Mouse (Mus musculus): Measurements from ENCODE around the gene Sult1e1. TPM values are rescaled to one million over a fixed set of nuclear protein-coding genes. Genes with fewer than 3 reads are reported as not detected.

The Sult1e1 gene
- polyA plus RNA-seq, 1 experiment from 2014 or later: not detected

- 49% methylated on average over 1 of the region's 1 CpGs for WGBS (ENCODE audit: insufficient replicate concordance)
- no peaks in the 10 kb centered on the region for H3K36me3 ChIP-seq (replicated peaks)
- no peaks in the 10 kb centered on the region for H3K4me1 ChIP-seq (replicated peaks)
- H3K4me3 ChIP-seq (replicated peaks): no peak overlapping the region
- H3K4me2 ChIP-seq: no peak overlapping the region
- ATAC-seq (ENCODE audit: insufficient read depth): no peak
- H3K9me3 ChIP-seq (replicated peaks): no peaks in the 10 kb centered on the region
- no peaks in the 10 kb centered on the region for H3K27me3 ChIP-seq
- H3K9ac ChIP-seq: no peak overlapping the region
- no peak overlapping the region for H3K27ac ChIP-seq (replicated peaks)
Measured at GRCm38 (mm10) chr5:87567306-87567705, 24.1 kb downstream of the Sult1e1 start.

GRCm38 (mm10) chr5:87562966-87563365 lies 28.4 kb downstream of the Sult1e1 start:
- H3K9me3 ChIP-seq (replicated peaks): no peaks in the 10 kb centered on the region
- no peak overlapping the region for H3K27ac ChIP-seq (replicated peaks)
- no peak overlapping the region for H3K4me2 ChIP-seq
- H3K9ac ChIP-seq: no peak overlapping the region
- no peak for ATAC-seq (ENCODE audit: insufficient read depth)
- H3K27me3 ChIP-seq: no peaks in the 10 kb centered on the region
- H3K4me3 ChIP-seq (replicated peaks): no peak overlapping the region
- no peaks in the 10 kb centered on the region for H3K4me1 ChIP-seq (replicated peaks)
- H3K36me3 ChIP-seq (replicated peaks): no peaks in the 10 kb centered on the region

GRCm38 (mm10) chr5:87562526-87562925 lies 28.9 kb downstream of the Sult1e1 start:
- H3K4me1 ChIP-seq (replicated peaks): no peaks in the 10 kb centered on the region
- H3K9me3 ChIP-seq (replicated peaks): no peaks in the 10 kb centered on the region
- no peaks in the 10 kb centered on the region for H3K36me3 ChIP-seq (replicated peaks)
- H3K27me3 ChIP-seq: no peaks in the 10 kb centered on the region
- ATAC-seq (ENCODE audit: insufficient read depth): no peak
- H3K27ac ChIP-seq (replicated peaks): no peak overlapping the region
- no peak overlapping the region for H3K9ac ChIP-seq
- H3K4me3 ChIP-seq (replicated peaks): no peak overlapping the region
- 51% methylated on average over 4 of the region's 4 CpGs for WGBS (ENCODE audit: insufficient replicate concordance)
- no peak overlapping the region for H3K4me2 ChIP-seq

GRCm38 (mm10) chr5:87560145-87560544 lies 31.2 kb downstream of the Sult1e1 start:
- Histone ChIP-seq H3K4me1 (replicated peaks) (no peaks in the 10 kb centered on the region), H3K36me3 (replicated peaks) (no peaks in the 10 kb centered on the region), H3K9me3 (replicated peaks) (no peaks in the 10 kb centered on the region), H3K4me3 (replicated peaks) (no peak overlapping the region), H3K27me3 (no peaks in the 10 kb centered on the region), H3K9ac (no peak overlapping the region), H3K27ac (replicated peaks) (no peak overlapping the region), H3K4me2 (no peak overlapping the region)
- no peak for ATAC-seq (ENCODE audit: insufficient read depth)
- 55% methylated on average over 5 of the region's 5 CpGs for WGBS (ENCODE audit: insufficient replicate concordance)

GRCm38 (mm10) chr5:87550935-87551334 lies 40.5 kb downstream of the Sult1e1 start:
- Histone ChIP-seq H3K9me3 (replicated peaks) (no peaks in the 10 kb centered on the region), H3K4me2 (no peak overlapping the region), H3K4me1 (replicated peaks) (no peaks in the 10 kb centered on the region), H3K36me3 (replicated peaks) (no peaks in the 10 kb centered on the region), H3K4me3 (replicated peaks) (no peak overlapping the region), H3K9ac (no peak overlapping the region), H3K27ac (replicated peaks) (no peak overlapping the region), H3K27me3 (no peaks in the 10 kb centered on the region)
- WGBS (ENCODE audit: insufficient replicate concordance): 24% methylated on average over 1 of the region's 1 CpGs
- ATAC-seq (ENCODE audit: insufficient read depth): no peak

DNA sequence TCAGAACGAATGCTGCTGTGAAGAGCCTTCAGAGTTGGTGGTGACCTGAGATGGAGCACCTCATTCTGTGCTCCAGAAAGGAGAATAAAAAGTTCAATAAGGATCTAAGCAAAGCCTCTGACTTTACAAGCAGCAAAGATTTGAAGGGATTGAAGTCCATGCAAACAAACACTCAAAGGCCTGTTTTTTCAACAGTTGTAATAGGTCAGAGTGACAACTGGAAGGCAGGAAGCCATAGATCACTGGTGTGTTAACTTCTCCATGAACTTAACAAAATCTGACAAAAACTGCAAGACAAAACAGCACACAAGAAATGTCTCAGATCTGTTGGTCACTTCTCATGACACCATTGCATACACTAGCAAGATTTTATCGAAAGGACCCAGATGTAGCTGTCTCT lies 53.3 kb downstream of the Sult1e1 start, which contains the start of gene Sult1b1:
TSS of gene Sult1b1 (minus strand) at position 85 of the 400 bp plus-strand sequence.
- no peak within 1 kb of the TSS for H3K4me3 ChIP-seq (replicated peaks)
- H3K27ac ChIP-seq (replicated peaks): no peak within 1 kb of the TSS
- no peak for ATAC-seq (ENCODE audit: insufficient read depth)
- no peaks in the 10 kb centered on the region for H3K9me3 ChIP-seq (replicated peaks)
- H3K36me3 ChIP-seq (replicated peaks): no peaks in the 10 kb centered on the region
- 72% methylated on average over 2 of the region's 2 CpGs for WGBS (ENCODE audit: insufficient replicate concordance)
- H3K4me2 ChIP-seq: no peak within 1 kb of the TSS
- H3K9ac ChIP-seq: no peak within 1 kb of the TSS
- no peaks in the 10 kb centered on the region for H3K27me3 ChIP-seq
- no peaks in the 10 kb centered on the region for H3K4me1 ChIP-seq (replicated peaks)

DNA sequence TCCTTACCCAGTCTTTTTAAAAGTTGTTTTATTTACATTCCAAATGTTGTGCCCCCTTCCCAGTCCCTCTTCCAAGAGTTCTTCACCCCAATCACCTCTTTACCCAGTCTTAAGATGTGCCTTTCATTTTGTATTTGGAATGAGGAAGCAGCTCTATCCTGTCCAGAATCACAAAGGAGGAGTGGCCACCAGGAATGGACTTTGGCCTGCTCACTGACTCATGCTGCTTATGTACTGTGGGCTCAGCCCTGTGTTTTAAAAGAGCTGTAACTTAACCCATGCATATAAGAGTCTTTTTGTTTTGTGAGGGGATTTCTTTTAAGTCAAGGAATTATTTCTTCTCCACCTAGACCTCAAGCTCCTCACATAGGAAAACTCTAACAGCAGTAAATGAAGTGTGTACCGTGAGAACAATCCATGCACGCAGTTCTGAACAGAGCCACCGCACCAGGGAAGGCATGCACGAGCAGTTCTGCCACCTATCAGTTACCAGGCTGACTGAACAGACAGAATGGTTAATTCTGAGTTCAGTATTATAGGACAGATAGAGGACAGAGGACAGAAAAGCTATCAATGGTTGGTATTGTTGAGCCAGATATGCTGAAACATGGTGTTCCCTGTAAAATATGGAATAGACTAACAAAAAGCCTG lies 55.3 kb downstream of the Sult1e1 start:
- peak; percentile 73 for ATAC-seq (ENCODE audit: insufficient read depth)
- H3K9ac ChIP-seq: no peak overlapping the region
- H3K27me3 ChIP-seq: no peaks in the 10 kb centered on the region
- H3K9me3 ChIP-seq (replicated peaks): no peaks in the 10 kb centered on the region
- no peak overlapping the region for H3K4me2 ChIP-seq
- 54% methylated on average over 4 of the region's 4 CpGs for WGBS (ENCODE audit: insufficient replicate concordance)
- H3K36me3 ChIP-seq (replicated peaks): no peaks in the 10 kb centered on the region
- H3K4me3 ChIP-seq (replicated peaks): no peak overlapping the region
- H3K27ac ChIP-seq (replicated peaks): peak overlapping the region; percentile 38; the same call in 1 of the 2 replicates
- H3K4me1 ChIP-seq (replicated peaks): no peaks in the 10 kb centered on the region

- WGBS (ENCODE audit: insufficient replicate concordance): 35% methylated on average over 2 of the region's 2 CpGs
- H3K4me3 ChIP-seq (replicated peaks): no peak overlapping the region
- H3K27me3 ChIP-seq: no peaks in the 10 kb centered on the region
- H3K27ac ChIP-seq (replicated peaks): no peak overlapping the region
- no peaks in the 10 kb centered on the region for H3K9me3 ChIP-seq (replicated peaks)
- ATAC-seq (ENCODE audit: insufficient read depth): peak; percentile 71
- no peak overlapping the region for H3K9ac ChIP-seq
- no peak overlapping the region for H3K4me2 ChIP-seq
- H3K4me1 ChIP-seq (replicated peaks): no peaks in the 10 kb centered on the region
- no peaks in the 10 kb centered on the region for H3K36me3 ChIP-seq (replicated peaks)
Measured at GRCm38 (mm10) chr5:87532288-87532687, 59.1 kb downstream of the Sult1e1 start.

Small RNA genes within 50 kb of the gene (microRNA-seq; reads per million reads assigned to microRNA genes)
- gene Mir3969: 6.6 reads per million, percentile 22 among the genes with 10 or more reads in this experiment

Other genes starting within 250 kb of the Sult1e1 start
- gene Ugt2b38, start 167.4 kb downstream of the Sult1e1 start, polyA plus RNA-seq (2015; fragmentation: Nextera tagmentation; extraction: Ambion mirVana): not detected in 2 replicates
- gene Ugt2a2, start 109.3 kb downstream of the Sult1e1 start, polyA plus RNA-seq (2015; fragmentation: Nextera tagmentation; extraction: Ambion mirVana): not detected in 2 replicates
- not detected in 2 replicates for gene Gm43638, start 104.8 kb downstream of the Sult1e1 start, polyA plus RNA-seq (2015; fragmentation: Nextera tagmentation; extraction: Ambion mirVana)
- not detected in 2 replicates for gene Ugt2a1, start 100.7 kb downstream of the Sult1e1 start, polyA plus RNA-seq (2015; fragmentation: Nextera tagmentation; extraction: Ambion mirVana)
- gene Sult1b1, start 53.4 kb downstream of the Sult1e1 start, polyA plus RNA-seq (2015; fragmentation: Nextera tagmentation; extraction: Ambion mirVana): 0.91 and 1.2 TPM in 2 replicates
- 3.4 TPM in 2 replicates for gene Sult1d1, start 22.6 kb downstream of the Sult1e1 start, polyA plus RNA-seq (2015; fragmentation: Nextera tagmentation; extraction: Ambion mirVana)
- not detected in 2 replicates for gene Csn1s1, start 74.6 kb upstream of the Sult1e1 start, polyA plus RNA-seq (2015; fragmentation: Nextera tagmentation; extraction: Ambion mirVana)
- gene Csn2, start 108.0 kb upstream of the Sult1e1 start, polyA plus RNA-seq (2015; fragmentation: Nextera tagmentation; extraction: Ambion mirVana): not detected in 2 replicates
- not detected in 2 replicates for gene Csn1s2a, start 183.0 kb upstream of the Sult1e1 start, polyA plus RNA-seq (2015; fragmentation: Nextera tagmentation; extraction: Ambion mirVana)
- not detected in 2 replicates for gene Csn1s2b, start 216.5 kb upstream of the Sult1e1 start, polyA plus RNA-seq (2015; fragmentation: Nextera tagmentation; extraction: Ambion mirVana)
- gene Prr27, start 234.1 kb upstream of the Sult1e1 start, polyA plus RNA-seq (2015; fragmentation: Nextera tagmentation; extraction: Ambion mirVana): not detected in 2 replicates

Measured in liver, embryonic 15.5 days (tissue).